In the genomic region with DNA sequence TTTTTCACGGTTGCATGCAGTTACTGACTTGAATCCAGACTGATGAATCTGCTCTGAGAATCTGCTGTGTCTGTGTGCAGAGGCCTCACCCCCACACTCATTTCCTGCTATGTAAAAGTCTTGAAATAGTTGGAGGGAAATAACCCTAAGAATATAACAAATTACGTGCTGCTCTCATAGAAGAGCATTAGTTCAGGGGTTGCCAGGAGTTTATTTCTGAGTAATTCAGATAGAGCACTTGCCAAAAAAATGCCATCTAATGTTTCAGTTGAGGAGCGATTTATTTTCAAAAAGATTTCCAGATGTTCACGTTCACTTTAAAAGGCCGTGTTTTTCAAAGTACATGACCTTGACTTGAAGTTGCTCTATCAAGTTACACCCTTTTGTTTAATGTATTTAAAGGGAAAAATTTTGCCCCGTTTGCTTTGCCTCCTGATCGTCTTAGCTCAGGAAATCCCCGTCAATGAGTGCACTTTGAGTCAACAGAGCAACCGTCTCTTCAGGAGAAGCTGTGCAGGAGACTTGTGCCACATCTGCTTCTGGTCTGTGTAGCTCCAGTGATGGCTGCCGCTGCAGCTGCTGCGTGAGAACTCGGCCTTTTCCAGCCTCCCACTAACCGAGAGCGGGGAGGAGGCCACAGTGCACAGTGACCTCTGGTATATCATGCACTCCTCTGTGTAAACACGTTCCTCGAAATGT, we compare ENCODE assay signal across 8 mouse cellular contexts. TPM values are rescaled to one million over a fixed set of nuclear protein-coding genes. Genes with fewer than 3 reads are reported as not detected.
A peak's percentile ranks its signal among the peaks of the same experiment; 100 is the strongest.
DNase-seq lines count a peak whose midpoint lies in the region; ATAC-seq and TF ChIP-seq lines count a peak whose summit lies in the region.

No protein-coding gene starts in this region.

- ATAC-seq in lung, embryonic 16.5 days (ENCODE audit: low read depth) = peak; percentile 92

- H3K4me2 ChIP-seq in lung, embryonic 16.5 days (ENCODE audit: low read depth, low read length) = peak overlapping the region; percentile 22

- H3K9me3 ChIP-seq in lung, embryonic 16.5 days (ENCODE audit: control insufficient read depth, low read length) = no peaks in the 10 kb centered on the region

- peak overlapping the region; percentile 40 for H3K27ac ChIP-seq in lung, embryonic 16.5 days (ENCODE audit: low read length)

- no peaks in the 10 kb centered on the region for H3K36me3 ChIP-seq in lung, embryonic 16.5 days (ENCODE audit: control insufficient read depth, insufficient read depth, low read length)

- no peak overlapping the region for H3K9ac ChIP-seq in lung, embryonic 16.5 days (ENCODE audit: low read length)

- no peak for TF ChIP-seq CTCF in lung, adult 2 months (IDR thresholded peaks at IDR 0.05; ENCODE audit: insufficient read depth, low read length)
- no peak for TF ChIP-seq CTCF in brain, embryonic 14.5 days (IDR thresholded peaks at IDR 0.05; ENCODE audit: borderline replicate concordance, extremely low read depth, insufficient read depth, insufficient read length)

- no peaks in the 10 kb centered on the region for H3K27me3 ChIP-seq in lung, embryonic 16.5 days (ENCODE audit: control insufficient read depth, insufficient read depth, low read depth, low read length)

- H3K4me1 ChIP-seq in lung, embryonic 16.5 days (replicated peaks; ENCODE audit: control insufficient read depth, insufficient read depth, low read length) = peaks cover 2% of the 10 kb centered on the region; the same call in 1 of the 2 replicates
- peaks cover 5% of the 10 kb centered on the region for H3K4me1 ChIP-seq in lung, adult 2 months (ENCODE audit: control insufficient read depth, insufficient read depth, low read length)

- DNase-seq in lung, adult 2 months = no peak
- DNase-seq in brain, embryonic 14.5 days (ENCODE audit: low read depth) = peak; percentile 23
- DNase-seq in hindlimb bud, embryonic 11.5 days (ENCODE audit: extremely low spot score, low read depth, low spot score) = peak; percentile 30
- peak; percentile 13 for DNase-seq in lung, postnatal 10 days
- DNase-seq in MN1 (ENCODE audit: low spot score) = no peak
- DNase-seq in cerebellum, postnatal 36 days = no peak
- DNase-seq in urinary bladder, adult 2 months (ENCODE audit: low spot score) = no peak

- 6% methylated on average over 16 of the region's 16 CpGs for WGBS in lung, embryonic 16.5 days
- WGBS in lung, adult 2 months = 11% methylated on average over 16 of the region's 16 CpGs

- H3K4me3 ChIP-seq in lung, embryonic 16.5 days (ENCODE audit: low read length) = no peak overlapping the region
- no peak overlapping the region for H3K4me3 ChIP-seq in lung, adult 2 months (replicated peaks; ENCODE audit: extremely low read depth, low read depth, low read length)

- TF ChIP-seq POLR2A in lung, adult 2 months (IDR thresholded peaks at IDR 0.05; ENCODE audit: borderline replicate concordance, extremely low read depth, low read depth, low read length) = no peak
- TF ChIP-seq POLR2A in brain, embryonic 14.5 days (IDR thresholded peaks at IDR 0.05; ENCODE audit: borderline replicate concordance, extremely low read depth, insufficient read depth, insufficient read length, poor library complexity, severe bottlenecking) = no peak

RNA-seq across cellular contexts. Expression of a gene that starts 50.9 kb away (rescaled TPM):
- 36.2 and 37.5 TPM in 2 replicates for polyA plus RNA-seq in lung, embryonic 16.5 days (2015; fragmentation: Nextera tagmentation; extraction: Ambion mirVana)
- polyA plus RNA-seq in lung, adult 2 months (2012; rRNA removed) = 3.8 and 5.1 TPM in 2 replicates
- 38.9 and 56.4 TPM in 2 replicates for polyA plus RNA-seq in brain, embryonic 14.5 days (2012; rRNA removed)
- polyA plus RNA-seq in urinary bladder, adult 2 months (2012; rRNA removed) = 28.7 and 42.1 TPM in 2 replicates

Comparison
In these comparisons a context has a peak if more than half of its experiments do, and no peak if none do; other contexts are left out.
1. DNase-seq: peak in brain, embryonic 14.5 days (single experiment), hindlimb bud, embryonic 11.5 days (single experiment) and lung, postnatal 10 days (single experiment); none in lung, adult 2 months (single experiment), MN1 (single experiment), cerebellum, postnatal 36 days (0 of 2) and urinary bladder, adult 2 months (single experiment).